Mouse (Mus musculus) gastrocnemius, adult 2 months (tissue): ENCODE measurements around the gene Irx4. TPM values are rescaled to one million over a fixed set of nuclear protein-coding genes. Genes with fewer than 3 reads are reported as not detected.

ENCODE experiments used
- DNase-seq: peaks from one replicate; pipeline ENCODE4 v3.0.0; 2022
- H3K27ac ChIP-seq: fragments of 200-600 bp; 2 replicates; pipeline ENCODE4 v1.8.1; 2022; ENCODE audit warnings: mild to moderate bottlenecking
- H3K4me3 ChIP-seq: fragments of 200-600 bp; 2 replicates; pipeline ENCODE4 v1.8.1; 2022; ENCODE audit warnings: mild to moderate bottlenecking, moderate library complexity
- CTCF ChIP-seq: fragments of 200-600 bp; IDR thresholded peaks from 2 replicates; pipeline ENCODE4 v1.8.1; 2022; ENCODE audit warnings: antibody characterized with exemption, mild to moderate bottlenecking, moderate library complexity
- intact Hi-C: fragments of 180-260 bp; cut with DNase I; formaldehyde crosslinking; loops from one replicate; pipeline ENCODE4 v1.15.1; 2025
- long read RNA-seq, 2 experiments: library from polyadenylated mRNA; stranded (forward); transcript quantifications; one replicate each; pipeline ENCODE4 v2.0.0; 2021
- total RNA-seq, 2 experiments: library from RNA; stranded (reverse); gene quantifications; 2 replicates each; pipeline ENCODE4 v1.2.3; 2021

Gene Irx4
- not detected for total RNA-seq
- long read RNA-seq, experiment 1 = 0 reads
- long read RNA-seq, experiment 2 = 0 reads

DNA sequence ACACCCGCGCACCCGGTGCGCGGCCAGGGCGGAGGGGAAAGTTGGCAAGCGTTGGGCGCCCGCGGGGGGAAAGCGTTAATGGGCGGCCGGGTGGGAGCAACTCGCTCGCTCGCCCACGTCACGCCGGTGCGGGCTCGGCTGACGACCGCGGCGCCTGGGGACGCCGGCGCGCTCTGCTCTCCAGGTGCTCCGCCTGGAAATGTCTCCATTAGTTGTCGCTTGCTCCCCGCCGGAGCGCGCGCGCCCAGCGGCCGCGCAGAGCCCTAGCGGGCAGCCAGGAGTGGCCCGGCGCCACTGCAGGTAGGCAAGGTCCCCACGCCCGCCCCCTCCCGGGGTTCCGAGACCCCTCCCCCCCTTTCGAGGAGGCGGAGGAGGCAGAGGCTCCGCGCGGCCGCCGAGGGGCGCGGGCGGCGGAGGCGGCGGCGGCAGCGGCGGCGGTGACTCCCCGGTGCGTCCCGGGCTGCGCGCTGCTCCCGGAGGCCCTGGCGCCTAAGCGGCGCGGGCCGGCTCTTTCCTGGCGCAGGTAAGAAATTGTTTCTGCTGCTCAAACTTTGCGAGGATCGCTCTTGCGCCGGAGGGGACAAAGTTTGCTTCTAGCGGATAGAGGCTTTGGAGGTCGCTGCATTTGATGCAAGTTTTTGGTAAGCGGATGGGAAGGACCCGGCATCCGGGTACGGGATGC, at the start of gene Irx4:
Irx4 (plus strand) TSS at position 126 of the 682 bp plus-strand sequence.
- intact Hi-C loops = no loop called here
- TF ChIP-seq CTCF = no peak
- no peak within 1 kb of the TSS for H3K27ac ChIP-seq
- DNase-seq = no peak
- H3K4me3 ChIP-seq = no peak within 1 kb of the TSS

DNA sequence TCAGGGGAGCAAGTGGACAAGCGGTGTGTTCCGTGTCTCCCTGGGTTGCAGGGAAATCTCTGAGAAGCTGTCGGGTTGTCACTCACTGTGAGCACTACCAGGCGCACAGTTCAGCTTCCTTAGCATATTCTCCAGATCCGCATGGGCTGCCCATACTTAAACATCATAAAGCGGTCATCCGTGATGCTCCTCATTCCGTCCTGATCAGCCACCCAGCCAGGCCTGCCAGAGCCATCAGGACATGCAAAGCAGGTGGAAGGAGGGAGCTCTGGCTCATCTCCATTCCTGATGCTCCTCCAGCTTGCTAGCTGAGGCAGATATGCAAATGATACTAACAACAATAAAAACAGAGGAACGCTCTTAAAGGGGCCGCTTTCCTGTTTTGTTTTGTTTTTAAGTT, 46.0 kb upstream of the Irx4 start:
- no peak for TF ChIP-seq CTCF
- Histone ChIP-seq H3K4me3 (no peak overlapping the region), H3K27ac (no peak overlapping the region)
- DNase-seq = no peak
- intact Hi-C loops = no loop called here

DNA sequence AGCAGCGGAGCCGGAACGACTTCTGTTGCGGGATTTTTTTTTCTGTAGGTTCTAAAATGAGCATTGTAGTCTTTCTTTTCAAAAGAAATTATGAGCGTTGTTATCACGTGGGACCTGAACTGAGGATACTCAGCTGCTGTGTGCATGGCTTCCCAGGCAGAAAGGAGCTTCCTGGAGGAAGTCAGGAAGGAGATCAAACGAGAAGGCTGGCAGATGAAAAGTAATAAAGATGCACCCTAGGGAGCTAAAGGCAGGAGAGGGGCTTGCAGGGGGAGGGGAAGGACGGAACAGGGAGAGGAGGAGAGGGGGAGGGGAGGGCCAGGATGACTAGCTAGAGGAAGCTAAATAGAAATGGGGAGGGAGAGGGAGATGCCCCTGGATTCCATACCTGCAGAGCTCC, 23.8 kb upstream of the Irx4 start:
- no peak for DNase-seq
- no peak for TF ChIP-seq CTCF
- intact Hi-C loops = no loop called here
- no peak overlapping the region for H3K27ac ChIP-seq
- H3K4me3 ChIP-seq = no peak overlapping the region

DNA sequence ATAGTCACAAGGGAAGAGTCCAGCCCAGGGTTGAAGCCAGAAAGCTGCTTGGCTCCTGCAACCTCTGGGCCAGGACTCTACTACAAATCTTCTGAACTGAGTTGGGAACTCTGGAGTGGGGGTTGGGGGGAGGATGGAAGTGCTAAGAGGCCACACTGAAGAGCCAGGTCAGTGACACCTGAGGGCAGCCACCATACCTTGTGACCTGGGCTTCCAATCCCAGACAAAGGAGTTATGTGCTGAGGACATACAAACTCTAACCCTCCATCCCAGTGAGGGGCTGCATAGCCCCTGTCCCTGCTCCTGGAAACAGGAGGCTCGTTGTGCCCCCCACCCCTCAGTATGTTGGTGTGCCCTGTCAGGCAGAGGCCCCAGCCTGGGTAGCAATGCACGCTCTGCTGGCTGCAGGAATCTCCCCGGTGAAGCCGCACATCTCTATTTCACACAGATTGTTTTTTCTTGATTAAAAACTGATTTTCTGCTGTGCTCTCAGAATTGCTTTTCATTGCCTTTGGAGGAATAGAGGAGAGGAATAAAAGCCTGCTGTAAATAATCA, 21.0 kb upstream of the Irx4 start:
- intact Hi-C loops = no loop called here
- no peak overlapping the region for H3K4me3 ChIP-seq

DNA sequence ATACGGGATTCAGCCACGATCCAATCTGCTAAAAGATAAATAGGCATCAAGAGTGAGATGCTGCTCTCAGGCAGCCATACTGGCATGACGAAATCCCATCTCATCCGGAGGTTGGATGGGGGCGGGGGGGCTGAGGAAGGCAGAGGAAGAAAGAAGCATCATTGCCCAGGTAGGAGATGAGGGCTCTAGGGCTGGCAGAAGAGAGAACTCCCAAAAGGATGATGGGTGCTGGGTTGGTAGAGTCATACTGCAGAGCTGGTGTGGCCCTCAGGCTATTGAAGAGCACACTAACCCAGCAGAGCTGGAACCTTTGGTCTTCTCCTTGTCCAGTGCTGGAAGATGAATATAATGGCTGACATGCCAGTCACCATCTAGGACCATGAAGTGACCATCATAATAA, 17.7 kb upstream of the Irx4 start:
- no peak overlapping the region for H3K4me3 ChIP-seq
- intact Hi-C loops = no loop called here
- H3K27ac ChIP-seq = no peak overlapping the region
- no peak for TF ChIP-seq CTCF
- DNase-seq = no peak

More for the DNA sequence above, 21.0 kb upstream of the Irx4 start:
- no peak overlapping the region for H3K27ac ChIP-seq
- TF ChIP-seq CTCF = no peak
- no peak for DNase-seq

DNA sequence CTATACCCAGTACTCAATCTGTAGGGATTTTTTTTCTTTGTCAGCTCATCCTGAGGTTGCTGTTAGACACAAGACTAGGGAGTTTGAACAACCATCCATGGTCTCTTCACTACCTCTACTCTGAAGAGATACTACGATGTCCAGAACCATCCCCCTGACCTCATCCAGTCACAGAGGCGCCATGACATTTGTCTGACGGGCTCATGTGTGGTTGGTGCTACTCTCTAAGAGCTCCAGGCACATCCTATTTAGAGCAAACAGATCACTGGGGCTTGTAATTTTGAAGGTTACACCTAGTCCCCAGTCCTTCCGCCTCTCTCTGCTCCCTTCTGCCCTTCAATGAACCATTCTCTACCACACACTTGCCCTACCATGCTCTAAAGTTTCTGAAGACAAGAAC, 13.3 kb upstream of the Irx4 start:
- intact Hi-C loops = no loop called here
- Histone ChIP-seq H3K4me3 (no peak overlapping the region), H3K27ac (no peak overlapping the region)
- no peak for DNase-seq
- no peak for TF ChIP-seq CTCF

DNA sequence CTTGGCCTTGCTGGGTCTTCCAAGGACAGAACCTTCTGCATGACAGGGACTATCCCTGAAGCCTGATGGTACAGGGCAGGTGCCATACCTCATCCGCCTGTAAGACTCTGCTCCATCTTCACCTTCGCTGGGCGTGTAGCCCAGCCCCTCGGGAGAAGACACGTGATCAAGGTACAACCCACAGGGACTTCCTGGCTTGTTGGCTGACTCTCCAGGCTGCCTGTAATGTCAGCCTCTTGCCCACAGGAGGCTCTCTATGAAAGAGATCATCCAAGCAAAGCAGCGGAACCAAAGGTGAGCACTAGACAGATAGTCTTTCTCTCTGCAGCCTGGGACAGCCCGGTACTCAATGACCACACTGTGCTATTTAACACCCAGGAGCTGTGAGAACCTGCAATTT, 9.1 kb upstream of the Irx4 start:
- TF ChIP-seq CTCF = peak; percentile 14; the same call in 1 of the 2 replicates
- Histone ChIP-seq H3K4me3 (no peak overlapping the region), H3K27ac (no peak overlapping the region)
- no peak for DNase-seq
- intact Hi-C loops = no loop called here

DNA sequence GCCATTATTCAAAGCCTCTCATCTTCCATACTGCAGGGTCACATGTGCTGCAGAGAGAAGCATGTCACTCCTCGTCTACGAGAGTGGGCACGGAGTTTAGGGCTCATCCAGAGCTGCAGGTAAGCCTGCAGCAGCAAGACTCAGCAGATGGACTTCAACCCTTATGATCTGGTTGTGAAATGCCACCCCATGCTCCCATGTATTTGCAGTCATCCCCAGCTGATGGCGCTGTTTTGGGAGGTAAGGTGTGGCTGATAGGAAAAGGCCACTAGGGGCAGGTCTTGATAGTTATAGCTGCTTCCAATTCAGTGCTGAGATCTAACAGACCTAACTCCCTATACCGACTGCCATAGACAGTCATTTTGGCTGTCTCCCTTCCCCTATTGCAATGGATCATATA, 8.3 kb upstream of the Irx4 start:
- no peak overlapping the region for H3K27ac ChIP-seq
- no peak for DNase-seq
- intact Hi-C loops = no loop called here
- peak; percentile 26; the same call in 1 of the 2 replicates for TF ChIP-seq CTCF
- H3K4me3 ChIP-seq = no peak overlapping the region

DNA sequence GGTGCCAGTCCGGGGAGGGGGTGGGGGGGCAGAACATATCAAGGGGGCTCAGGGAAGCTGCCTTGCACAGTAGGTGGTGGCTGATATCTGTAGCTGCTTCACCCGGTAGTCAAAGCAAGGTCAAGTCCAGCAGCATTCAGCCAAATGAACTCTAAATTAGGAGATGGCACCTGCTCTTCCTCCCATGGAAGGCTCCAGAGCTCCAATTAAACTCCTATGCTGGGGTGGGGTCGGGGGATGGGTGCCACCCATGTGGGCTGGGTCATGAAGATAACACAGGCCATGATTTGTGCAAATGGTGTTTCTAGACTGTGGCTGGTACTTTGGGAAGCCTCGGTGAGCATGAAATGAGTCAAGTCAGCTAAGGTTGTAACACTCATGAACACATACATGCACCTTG, 1.9 kb upstream of the Irx4 start:
- no peak for DNase-seq
- no peak for TF ChIP-seq CTCF
- Histone ChIP-seq H3K4me3 (no peak overlapping the region), H3K27ac (no peak overlapping the region)
- intact Hi-C loops = no loop called here

DNA sequence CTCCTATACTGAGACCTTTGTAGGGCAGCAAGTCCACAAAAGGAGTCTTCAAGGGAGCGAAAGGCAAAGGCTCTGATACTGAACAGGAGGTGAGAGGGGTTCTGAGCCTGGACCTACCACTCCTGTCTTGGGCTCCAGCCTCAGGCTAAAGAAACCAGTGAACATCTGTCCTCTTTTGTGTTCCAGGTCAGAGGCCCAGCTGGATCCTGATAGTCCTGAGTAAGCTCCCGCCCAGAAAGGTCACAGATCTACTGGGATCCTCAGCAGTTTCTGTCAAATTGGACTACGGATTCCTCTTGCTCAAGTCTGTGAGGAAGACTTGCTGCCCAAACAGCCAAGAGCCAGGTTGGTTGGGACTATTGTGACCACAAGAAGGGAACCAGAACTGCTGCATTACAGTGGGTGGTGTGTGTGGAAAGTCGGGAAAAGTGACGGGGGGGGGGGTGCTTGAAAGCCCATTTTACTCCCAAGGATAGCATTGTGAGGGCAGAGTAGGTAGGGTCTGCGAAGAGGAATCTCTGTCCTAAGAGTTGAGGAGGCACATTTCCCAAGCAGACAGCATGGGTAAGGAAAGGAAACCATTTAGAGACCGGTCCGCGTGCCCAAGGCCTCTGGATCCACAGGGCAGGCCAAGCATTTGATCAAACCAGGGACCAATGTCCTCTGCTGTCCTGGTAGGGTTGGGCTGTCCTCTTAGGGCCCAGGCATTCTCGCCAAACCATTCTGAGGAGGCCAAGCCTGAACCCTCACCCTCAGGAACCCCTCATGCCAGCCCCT, 514 bp upstream of the Irx4 start:
- TF ChIP-seq CTCF = no peak
- no peak overlapping the region for H3K27ac ChIP-seq
- H3K4me3 ChIP-seq = no peak overlapping the region
- no peak for DNase-seq
- intact Hi-C loops = no loop called here

DNA sequence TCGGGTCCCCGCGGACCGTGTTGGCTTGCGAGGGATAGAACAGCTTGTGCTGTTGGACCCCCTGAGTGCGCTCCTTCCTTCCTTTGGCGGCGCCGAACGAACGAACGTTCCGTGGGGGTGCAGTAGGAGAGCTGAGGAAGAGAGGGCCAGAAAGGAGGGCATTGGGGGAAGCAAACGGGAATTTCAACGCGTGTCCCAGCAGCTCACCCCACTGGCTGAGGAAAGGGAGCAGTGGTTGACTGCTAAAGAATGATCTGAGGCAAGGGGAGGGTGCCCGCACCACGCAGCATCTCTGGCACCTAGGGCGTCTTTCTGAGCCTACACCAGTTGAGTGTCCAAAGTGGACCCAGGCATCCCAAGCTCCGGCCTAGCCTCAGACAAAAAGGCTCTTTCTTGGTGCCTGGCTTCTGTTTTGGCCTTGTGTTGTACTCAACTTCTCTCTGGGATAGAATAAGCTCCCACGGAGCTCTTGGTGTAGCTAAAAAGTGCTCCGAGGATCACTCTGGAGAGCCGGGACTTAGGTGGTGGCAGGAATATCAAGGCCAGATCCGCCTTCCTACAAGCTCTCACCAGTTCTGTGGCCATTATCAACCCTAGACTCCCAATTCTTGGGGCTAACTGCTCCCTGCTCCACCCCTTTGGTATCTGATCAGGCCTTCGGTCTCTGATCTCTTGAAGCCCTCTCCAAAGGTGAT, 904 bp downstream of the Irx4 start:
- intact Hi-C loops = no loop called here
- no peak overlapping the region for H3K4me3 ChIP-seq
- DNase-seq = no peak
- no peak overlapping the region for H3K27ac ChIP-seq
- no peak for TF ChIP-seq CTCF

DNA sequence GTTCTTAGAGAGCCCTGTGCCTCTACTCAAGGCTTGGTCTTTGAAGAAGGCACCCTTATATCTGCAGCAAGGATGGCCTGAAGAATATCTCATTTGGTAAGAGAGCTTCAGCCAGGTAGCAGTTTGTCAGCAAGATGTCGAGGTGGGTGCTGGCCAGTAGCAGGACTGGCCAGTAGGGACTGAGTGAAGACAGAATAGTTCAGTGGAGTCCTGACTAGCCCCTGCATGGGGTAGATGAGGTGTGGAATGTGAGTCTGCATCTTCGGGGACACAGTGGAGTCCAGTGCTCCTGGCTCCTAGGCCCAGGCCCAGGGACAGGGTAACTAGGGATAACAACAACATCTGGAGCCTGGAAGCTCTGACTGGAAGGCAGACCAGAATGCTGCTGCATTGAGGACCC, 1.6 kb downstream of the Irx4 start:
- no peak for TF ChIP-seq CTCF
- intact Hi-C loops = no loop called here
- H3K4me3 ChIP-seq = no peak overlapping the region
- H3K27ac ChIP-seq = no peak overlapping the region
- no peak for DNase-seq
